ENCODE assay signal across 24 mouse cellular contexts in genomic region chr2:116963116-116963873, GRCm38 (mm10).
A peak's percentile ranks its signal among the peaks of the same experiment; 100 is the strongest.
DNase-seq lines count a peak whose midpoint lies in the region; ATAC-seq lines count a peak whose summit lies in the region.
"Had no signal": no experiment of that assay in that cellular context is flagged by ENCODE, and none has a peak within 500 bp of the region (broad histone marks: within the 10 kb centered on the region; RNA-seq: fewer than 3 reads in every experiment).

No protein-coding gene starts in this region.

- intact Hi-C loops in left cerebral cortex, postnatal 14 days (cut with DNase I): loop anchor here (2.0 kb wide), 1 partner anchor 48 kb away; no protein-coding TSS in a partner anchor
- intact Hi-C loops in heart, postnatal 36 days (cut with DNase I): no loop called here

- ATAC-seq in common myeloid progenitor, adult 5-6 weeks (replicated peaks; ENCODE audit: low read depth, poor library complexity, severe bottlenecking): peak; percentile 74; the same call in 1 of the 2 replicates
- 0 out of 2 replicates have a peak, but pooled peaks have one; percentile 51 for ATAC-seq in neutrophil, adult 5-6 weeks (ENCODE audit: extremely low read depth, insufficient number of reproducible peaks, low FRiP score, poor library complexity, severe bottlenecking)
- ATAC-seq: forebrain, embryonic 13.5 days; hindbrain, embryonic 16.5 days; lung, postnatal 0 days had no signal

- DNase-seq in left cerebral cortex, postnatal 14 days (ENCODE audit: low spot score in 2 of 2): peak; percentile 23 to 38
- DNase-seq in left cerebral cortex, adult 11 months (ENCODE audit: low spot score): no peak
- DNase-seq in B cell, adult 2 months: peak; percentile 28 to 31
- no peak for DNase-seq in urinary bladder, postnatal 4 days (ENCODE audit: low spot score in 2 of 2)
- DNase-seq in heart, postnatal 36 days: no peak
- DNase-seq: adrenal gland, postnatal 36 days; cerebellum, adult 2 months; cerebellum, postnatal 14 days; gastrocnemius, postnatal 36 days; heart, postnatal 14 days; kidney, adult 9 months; kidney, postnatal 10 days; layer of hippocampus, adult 9-11 months; liver, embryonic 13.5 days; lung, adult 18-20 months; lung, postnatal 4 days; midbrain, embryonic 14.5 days; retina, postnatal 1 day; thymus, postnatal 14 days had no signal

Comparison
In these comparisons a context has a peak if more than half of its experiments do, and no peak if none do; other contexts are left out.
1. DNase-seq: peak in left cerebral cortex, postnatal 14 days (2 of 2) and B cell, adult 2 months (2 of 2); none in left cerebral cortex, adult 11 months (single experiment), urinary bladder, postnatal 4 days (0 of 2) and heart, postnatal 36 days (0 of 2).